Comparison of ENCODE assay signal across 8 mouse cellular contexts in genomic region chr17:32142907-32143854, GRCm38 (mm10). TPM values are rescaled to one million over a fixed set of nuclear protein-coding genes. Genes with fewer than 3 reads are reported as not detected.
DNase-seq lines count a peak whose midpoint lies in the region; ATAC-seq and TF ChIP-seq lines count a peak whose summit lies in the region.

No protein-coding gene starts in this region.

- DNase-seq in CD4-positive helper T cell, adult 2 months (ENCODE audit: low read depth, low spot score), result peak; percentile 78
- DNase-seq in brain, embryonic 14.5 days (ENCODE audit: low read depth), result peak; percentile 82
- DNase-seq in kidney, postnatal 0 days (ENCODE audit: low spot score), result peak; percentile 86
- DNase-seq in natural killer cell, adult 2 months (ENCODE audit: low spot score in 2 of 2), result peak; percentile 67 to 82

- no peak overlapping the region for H3K27ac ChIP-seq in heart, embryonic 13.5 days (replicated peaks)
- no peak overlapping the region for H3K27ac ChIP-seq in kidney, postnatal 0 days
- H3K27ac ChIP-seq in liver, embryonic 12.5 days, result no peak overlapping the region
- no peak overlapping the region for H3K27ac ChIP-seq in stomach, embryonic 15.5 days

- ATAC-seq in heart, embryonic 13.5 days (ENCODE audit: extremely low read depth, insufficient number of reproducible peaks, low FRiP score, low TSS enrichment), result no peak
- ATAC-seq in kidney, postnatal 0 days (replicated peaks; ENCODE audit: low FRiP score, low read depth), result peak; percentile 77
- peak; percentile 85 for ATAC-seq in liver, embryonic 12.5 days
- ATAC-seq in stomach, embryonic 15.5 days (ENCODE audit: insufficient read depth, low FRiP score, low read depth), result peak; percentile 69

- H3K36me3 ChIP-seq in erythroblast, embryonic 14.5 days (ENCODE audit: control insufficient read depth), result no peaks in the 10 kb centered on the region
- H3K36me3 ChIP-seq in heart, embryonic 13.5 days, result peaks cover 86% of the 10 kb centered on the region
- H3K36me3 ChIP-seq in kidney, postnatal 0 days (ENCODE audit: insufficient read depth, low read length), result peaks cover 17% of the 10 kb centered on the region; the same call in 1 of the 2 replicates
- H3K36me3 ChIP-seq in liver, embryonic 12.5 days, result 0 out of 2 replicates have a peak, but pooled peaks cover 5% of the 10 kb centered on the region
- peaks cover 38% of the 10 kb centered on the region for H3K36me3 ChIP-seq in stomach, embryonic 15.5 days

- TF ChIP-seq CTCF in brain, embryonic 14.5 days (IDR thresholded peaks at IDR 0.05; ENCODE audit: borderline replicate concordance, extremely low read depth, insufficient read depth, insufficient read length), result peak; percentile 89
- TF ChIP-seq CTCF in kidney, postnatal 0 days (IDR thresholded peaks at IDR 0.05; ENCODE audit: low read depth), result peak; percentile 90

- peak overlapping the region; percentile 75 for H3K9ac ChIP-seq in heart, embryonic 13.5 days
- H3K9ac ChIP-seq in kidney, postnatal 0 days (ENCODE audit: low read depth, low read length), result 0 out of 2 replicates have a peak overlapping the region, but pooled peaks have one; percentile 27
- H3K9ac ChIP-seq in liver, embryonic 12.5 days, result peak overlapping the region; percentile 62
- no peak overlapping the region for H3K9ac ChIP-seq in stomach, embryonic 15.5 days

- H3K4me1 ChIP-seq in erythroblast, embryonic 14.5 days (ENCODE audit: control insufficient read depth), result peaks cover 7% of the 10 kb centered on the region
- peaks cover 4% of the 10 kb centered on the region for H3K4me1 ChIP-seq in heart, embryonic 13.5 days
- H3K4me1 ChIP-seq in kidney, postnatal 0 days (replicated peaks; ENCODE audit: insufficient read depth, low read length), result no peaks in the 10 kb centered on the region
- peaks cover 13% of the 10 kb centered on the region for H3K4me1 ChIP-seq in liver, embryonic 12.5 days
- peaks cover 4% of the 10 kb centered on the region for H3K4me1 ChIP-seq in stomach, embryonic 15.5 days

- no peak for TF ChIP-seq POLR2A in brain, embryonic 14.5 days (IDR thresholded peaks at IDR 0.05; ENCODE audit: borderline replicate concordance, extremely low read depth, insufficient read depth, insufficient read length, poor library complexity, severe bottlenecking)

- WGBS in heart, embryonic 13.5 days, result 24% methylated on average over 38 of the region's 39 CpGs
- 30% methylated on average over 39 of the region's 39 CpGs for WGBS in kidney, postnatal 0 days
- 17% methylated on average over 39 of the region's 39 CpGs for WGBS in liver, embryonic 12.5 days (ENCODE audit: insufficient replicate concordance)
- WGBS in stomach, embryonic 15.5 days, result 33% methylated on average over 39 of the region's 39 CpGs

- H3K27me3 ChIP-seq in erythroblast, embryonic 14.5 days (ENCODE audit: control insufficient read depth), result peaks cover 10% of the 10 kb centered on the region
- no peaks in the 10 kb centered on the region for H3K27me3 ChIP-seq in heart, embryonic 13.5 days (replicated peaks)
- no peaks in the 10 kb centered on the region for H3K27me3 ChIP-seq in kidney, postnatal 0 days (ENCODE audit: insufficient read depth, low read length)
- H3K27me3 ChIP-seq in liver, embryonic 12.5 days (replicated peaks), result peaks cover 12% of the 10 kb centered on the region
- H3K27me3 ChIP-seq in stomach, embryonic 15.5 days (replicated peaks), result no peaks in the 10 kb centered on the region

- H3K9me3 ChIP-seq in erythroblast, embryonic 14.5 days (ENCODE audit: control insufficient read depth, low read length), result no peaks in the 10 kb centered on the region
- H3K9me3 ChIP-seq in heart, embryonic 13.5 days, result no peaks in the 10 kb centered on the region
- H3K9me3 ChIP-seq in kidney, postnatal 0 days (replicated peaks; ENCODE audit: low read length), result no peaks in the 10 kb centered on the region
- no peaks in the 10 kb centered on the region for H3K9me3 ChIP-seq in liver, embryonic 12.5 days (replicated peaks)
- H3K9me3 ChIP-seq in stomach, embryonic 15.5 days, result no peaks in the 10 kb centered on the region

- H3K4me3 ChIP-seq in erythroblast, embryonic 14.5 days (replicated peaks), result peak overlapping the region; percentile 2
- H3K4me3 ChIP-seq in heart, embryonic 13.5 days, result peak overlapping the region; percentile 41
- H3K4me3 ChIP-seq in kidney, postnatal 0 days (replicated peaks; ENCODE audit: low read depth, low read length), result 0 out of 2 replicates have a peak overlapping the region, but pooled peaks have one; percentile 6
- peak overlapping the region; percentile 41 for H3K4me3 ChIP-seq in liver, embryonic 12.5 days
- H3K4me3 ChIP-seq in stomach, embryonic 15.5 days (replicated peaks), result 0 out of 2 replicates have a peak overlapping the region, but pooled peaks have one; percentile 18

- H3K4me2 ChIP-seq in heart, embryonic 13.5 days, result peak overlapping the region; percentile 73
- peak overlapping the region; percentile 53 for H3K4me2 ChIP-seq in kidney, postnatal 0 days (ENCODE audit: low read length)
- peak overlapping the region; percentile 80 for H3K4me2 ChIP-seq in liver, embryonic 12.5 days
- H3K4me2 ChIP-seq in stomach, embryonic 15.5 days, result peak overlapping the region; percentile 47

RNA-seq across cellular contexts. Expression of gene Notch3, which starts 23.5 kb away (rescaled TPM):
- polyA plus RNA-seq in brain, embryonic 14.5 days (2012; rRNA removed), result 27.6 and 33.0 TPM in 2 replicates
- polyA plus RNA-seq in erythroblast, embryonic 14.5 days (2012), result 0.01 TPM in 1 of 2 replicates, not detected in the other
- 5.7 and 5.9 TPM in 2 replicates for polyA plus RNA-seq in heart, embryonic 13.5 days (2015; fragmentation: Nextera tagmentation; extraction: Ambion mirVana)
- polyA plus RNA-seq in kidney, postnatal 0 days (2015; fragmentation: Nextera tagmentation; extraction: Ambion mirVana), result 7.2 and 7.4 TPM in 2 replicates
- polyA plus RNA-seq in liver, embryonic 12.5 days (2016; fragmentation: Nextera tagmentation; extraction: Ambion mirVana), result 1.7 and 2.3 TPM in 2 replicates
- polyA plus RNA-seq in stomach, embryonic 15.5 days (2015; fragmentation: Nextera tagmentation; extraction: Ambion mirVana), result 13.1 and 14.2 TPM in 2 replicates

RNA-seq across cellular contexts. Expression of gene Ephx3, which starts 46.2 kb away (rescaled TPM):
- polyA plus RNA-seq in brain, embryonic 14.5 days (2012; rRNA removed), result 0.31 and 0.34 TPM in 2 replicates
- polyA plus RNA-seq in erythroblast, embryonic 14.5 days (2012), result not detected in 2 replicates
- 0.11 TPM in 1 of 2 replicates, not detected in the other for polyA plus RNA-seq in heart, embryonic 13.5 days (2015; fragmentation: Nextera tagmentation; extraction: Ambion mirVana)
- 0.18 and 0.30 TPM in 2 replicates for polyA plus RNA-seq in kidney, postnatal 0 days (2015; fragmentation: Nextera tagmentation; extraction: Ambion mirVana)
- 0.10 and 0.13 TPM in 2 replicates for polyA plus RNA-seq in liver, embryonic 12.5 days (2016; fragmentation: Nextera tagmentation; extraction: Ambion mirVana)
- 1.5 and 5.0 TPM in 2 replicates for polyA plus RNA-seq in stomach, embryonic 15.5 days (2015; fragmentation: Nextera tagmentation; extraction: Ambion mirVana)
